Mouse (Mus musculus): ENCODE measurements at regions not wholly inside any gene's neighbourhood (a gene's known extent, or its start where the extent isn't known, plus 50 kb on each side); places are given as distances from the start of the nearest gene placed in this dataset.

DNA sequence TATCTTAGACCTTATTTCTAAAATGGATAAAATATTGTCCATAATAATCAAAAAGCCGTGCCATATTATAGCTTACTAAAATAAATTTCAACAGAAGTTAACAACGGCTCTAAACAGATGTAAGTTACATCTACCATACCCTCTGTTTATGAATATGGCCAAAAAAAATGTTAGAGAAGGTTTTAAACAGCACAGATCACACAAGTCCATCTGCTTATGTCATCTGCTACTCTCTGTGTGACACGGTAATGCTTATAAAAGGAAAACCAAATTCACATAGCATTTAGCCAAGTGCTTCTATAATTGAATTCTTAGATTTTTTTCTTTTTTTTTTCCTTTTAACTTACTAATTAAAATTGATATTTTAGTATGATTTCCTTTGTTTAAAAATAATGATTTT, 123.0 kb upstream of the Gpc5 start:
- TF ChIP-seq EP300 (IDR thresholded peaks at IDR 0.05; ENCODE audit: low read depth) (no peak), CTCF (IDR thresholded peaks at IDR 0.05; ENCODE audit: low read depth) (no peak)

All from liver, postnatal 0 days (tissue).